Mouse (Mus musculus) small intestine, adult 2 months (tissue): ENCODE measurements around the gene Fmr1nb.
"Not testable (repeated sequence)": the region's sequence is repeated elsewhere in the genome, so short reads cannot be mapped to it uniquely, and the experiment has no call there.

ENCODE experiments used
- CTCF ChIP-seq: fragments of 200-500 bp; IDR thresholded peaks from 2 replicates; pipeline ENCODE4 v1.5.1; 2012; ENCODE audit warnings: low read depth, mild to moderate bottlenecking, control low read depth, inconsistent platforms, low read length, moderate library complexity, mixed read lengths; ENCODE audit not compliant: insufficient replicate concordance, insufficient read length; ENCODE audit errors: extremely low read depth
- POLR2A ChIP-seq: fragments of 200-500 bp; IDR thresholded peaks from 2 replicates; pipeline ENCODE4 v1.6.1; 2012; ENCODE audit warnings: low read depth, mild to moderate bottlenecking, control low read depth, inconsistent platforms, low read length, moderate library complexity

GRCm38 (mm10) chrX:68821059-68821458 is 59.4 kb downstream of the Fmr1nb start, which contains the start of gene Gm14698:
- TF ChIP-seq CTCF, POLR2A: not testable (repeated sequence)
